Mouse (Mus musculus) forelimb bud, embryonic 11.5 days (tissue): ENCODE measurements around the gene Sh3bp4.
A peak's percentile ranks its signal among the peaks of the same experiment; 100 is the strongest.

Source experiments
- DNase-seq: peaks from one replicate; pipeline ENCODE4 v3.0.0-alpha.2; 2012; ENCODE audit warnings: low read depth, low spot score

Gene Sh3bp4

GRCm38 (mm10) chr1:89071371-89072142 lies 1.3 kb downstream of the Sh3bp4 start:
- DNase-seq: no peak

GRCm38 (mm10) chr1:89072143-89072990 lies 2.2 kb downstream of the Sh3bp4 start:
- no peak for DNase-seq

- DNase-seq: no peak
Measured at GRCm38 (mm10) chr1:89073291-89073846, 3.2 kb downstream of the Sh3bp4 start.

- DNase-seq: no peak
Measured at GRCm38 (mm10) chr1:89074678-89075077, 4.5 kb downstream of the Sh3bp4 start.

- no peak for DNase-seq
Measured at GRCm38 (mm10) chr1:89075120-89075519, 4.9 kb downstream of the Sh3bp4 start.

GRCm38 (mm10) chr1:89076777-89077176 lies 6.6 kb downstream of the Sh3bp4 start:
- DNase-seq: no peak

GRCm38 (mm10) chr1:89078240-89078639 lies 8.0 kb downstream of the Sh3bp4 start:
- no peak for DNase-seq

GRCm38 (mm10) chr1:89078730-89079129 lies 8.5 kb downstream of the Sh3bp4 start:
- no peak for DNase-seq

- DNase-seq: no peak
Measured at GRCm38 (mm10) chr1:89079239-89079638, 9.0 kb downstream of the Sh3bp4 start.

- DNase-seq: no peak
Measured at GRCm38 (mm10) chr1:89080371-89080770, 10.2 kb downstream of the Sh3bp4 start.

GRCm38 (mm10) chr1:89080795-89081194 lies 10.6 kb downstream of the Sh3bp4 start:
- no peak for DNase-seq

GRCm38 (mm10) chr1:89081371-89081770 lies 11.2 kb downstream of the Sh3bp4 start:
- no peak for DNase-seq

GRCm38 (mm10) chr1:89082171-89082882 lies 12.1 kb downstream of the Sh3bp4 start:
- DNase-seq: no peak

- no peak for DNase-seq
Measured at GRCm38 (mm10) chr1:89086575-89087153, 16.4 kb downstream of the Sh3bp4 start.

GRCm38 (mm10) chr1:89088144-89088543 lies 17.9 kb downstream of the Sh3bp4 start:
- DNase-seq: no peak

- DNase-seq: no peak
Measured at GRCm38 (mm10) chr1:89088748-89089288, 18.6 kb downstream of the Sh3bp4 start.

GRCm38 (mm10) chr1:89089821-89090600 lies 19.8 kb downstream of the Sh3bp4 start:
- no peak for DNase-seq

- DNase-seq: no peak
Measured at GRCm38 (mm10) chr1:89090676-89091075, 20.5 kb downstream of the Sh3bp4 start.

- no peak for DNase-seq
Measured at GRCm38 (mm10) chr1:89092019-89092418, 21.8 kb downstream of the Sh3bp4 start.

GRCm38 (mm10) chr1:89092442-89092991 lies 22.3 kb downstream of the Sh3bp4 start:
- DNase-seq: peak; percentile 86
